Mouse (Mus musculus) cerebellum, adult 2 months (tissue): ENCODE measurements at regions not wholly inside any gene's neighbourhood (a gene's known extent, or its start where the extent isn't known, plus 50 kb on each side); places are given as distances from the start of the nearest gene placed in this dataset.

Experiments
- CTCF ChIP-seq: fragments of 200-500 bp; IDR thresholded peaks from 2 replicates; pipeline ENCODE4 v1.5.1; 2011; ENCODE audit warnings: low read depth, mild to moderate bottlenecking, control low read depth, low read length, moderate library complexity, borderline replicate concordance; ENCODE audit not compliant: insufficient read depth
- POLR2A ChIP-seq: fragments of 200-500 bp; IDR thresholded peaks from 2 replicates; pipeline ENCODE4 v1.6.1; 2011; ENCODE audit warnings: low read length, control low read depth, borderline replicate concordance; ENCODE audit not compliant: insufficient read depth

- no peak for TF ChIP-seq POLR2A
- TF ChIP-seq CTCF: no peak
Observed at GRCm38 (mm10) chr5:117040878-117041277, 75.0 kb downstream of the Suds3 start.
